Mouse (Mus musculus): Measurements from ENCODE around the gene Rnf113a2. TPM values are rescaled to one million over a fixed set of nuclear protein-coding genes. Genes with fewer than 3 reads are reported as not detected.

The Rnf113a2 gene
- polyA plus RNA-seq (2017; shearing (Covaris generic)), result 10 to 100 TPM; 35.6 to 36.6 TPM

DNA sequence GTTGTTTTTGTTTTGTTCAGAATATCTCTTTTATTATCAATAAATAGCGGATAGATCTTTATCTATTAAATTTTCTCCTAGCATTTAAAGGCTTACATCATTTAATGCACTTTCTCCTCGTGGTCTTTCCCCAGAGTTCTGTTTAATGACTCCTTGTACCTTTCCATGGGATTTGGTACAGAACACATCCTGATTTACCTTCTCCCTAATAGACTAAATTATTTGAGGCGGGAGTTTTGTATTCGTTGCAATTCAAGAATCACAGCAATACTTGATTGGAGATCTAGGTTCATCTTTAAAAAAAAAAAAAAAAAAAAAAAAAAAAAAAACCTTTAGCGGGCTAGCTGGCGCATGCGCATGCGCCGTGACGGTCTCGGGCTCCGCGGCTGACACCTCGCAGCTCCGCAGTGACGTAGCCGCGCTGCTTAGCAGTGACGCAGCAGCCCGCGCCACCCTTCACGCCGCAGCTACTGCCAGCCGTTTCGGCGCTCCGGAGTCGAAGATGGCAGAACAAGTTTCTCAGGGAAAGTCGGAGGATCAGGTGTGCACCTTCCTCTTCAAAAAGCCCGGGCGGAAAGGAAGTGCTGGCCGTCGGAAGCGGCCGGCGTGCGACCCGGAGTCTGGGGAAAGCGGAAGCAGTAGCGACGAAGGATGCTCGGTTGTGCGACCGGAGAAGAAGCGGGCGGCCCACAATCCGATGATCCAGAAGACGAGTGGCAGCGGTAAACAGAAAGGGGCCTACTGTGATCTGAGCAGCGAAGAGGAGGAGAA lies at the start of gene Rnf113a2:
Gene Rnf113a2, plus strand, starts transcription at position 363 of the 771 bp plus-strand sequence.
- peak; percentile 93 for ATAC-seq

DNA sequence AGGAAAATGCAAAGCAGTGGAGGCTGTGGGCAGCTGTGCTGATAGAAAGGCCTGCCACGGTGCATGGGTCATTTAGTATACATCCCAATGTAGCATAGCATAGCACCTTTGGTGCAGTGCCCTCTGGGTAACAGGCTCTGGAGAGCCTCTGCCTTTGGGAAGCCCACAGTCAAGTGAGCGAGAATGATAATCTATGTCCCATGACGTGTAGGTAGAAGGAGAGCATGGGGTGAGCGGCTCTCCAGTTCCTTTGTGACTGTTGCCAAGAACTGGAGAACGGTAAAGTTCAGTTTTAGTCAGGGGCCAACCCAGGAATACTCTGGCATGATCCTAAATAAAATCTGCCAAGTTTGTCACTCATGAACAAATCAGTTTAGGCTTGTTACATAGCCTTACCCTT lies 45.3 kb upstream of the Rnf113a2 start:
- ATAC-seq, result no peak

DNA sequence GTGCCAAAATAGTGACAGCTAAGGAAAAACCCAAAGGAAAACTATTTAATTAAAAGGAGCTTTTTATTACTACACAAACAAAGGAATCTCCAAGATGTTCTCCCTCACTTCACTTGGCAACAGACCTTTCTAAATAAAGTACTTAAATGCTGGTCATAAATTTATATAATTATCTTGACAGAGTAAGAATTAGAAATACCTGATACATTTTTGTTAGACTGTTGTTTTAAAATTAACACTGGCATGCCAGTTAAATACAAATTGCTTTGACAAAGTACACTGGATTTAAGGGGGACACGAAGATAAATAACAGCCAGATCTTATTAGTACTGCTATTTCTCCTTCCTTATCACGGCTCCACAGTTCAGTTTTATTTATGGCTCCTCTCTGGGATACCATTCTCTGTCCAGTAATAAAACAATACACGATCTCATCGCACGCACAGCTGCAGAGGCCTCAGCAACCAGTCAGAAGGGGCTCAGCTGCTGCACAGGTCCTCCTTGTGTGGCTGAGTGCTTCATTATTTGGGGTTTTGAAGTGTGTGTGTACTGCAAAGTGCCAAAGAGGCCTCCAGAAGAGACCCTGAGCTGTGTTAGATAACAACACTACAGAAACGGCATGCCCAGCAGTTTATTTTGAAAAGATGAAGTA lies 43.0 kb upstream of the Rnf113a2 start:
- ATAC-seq, result no peak

DNA sequence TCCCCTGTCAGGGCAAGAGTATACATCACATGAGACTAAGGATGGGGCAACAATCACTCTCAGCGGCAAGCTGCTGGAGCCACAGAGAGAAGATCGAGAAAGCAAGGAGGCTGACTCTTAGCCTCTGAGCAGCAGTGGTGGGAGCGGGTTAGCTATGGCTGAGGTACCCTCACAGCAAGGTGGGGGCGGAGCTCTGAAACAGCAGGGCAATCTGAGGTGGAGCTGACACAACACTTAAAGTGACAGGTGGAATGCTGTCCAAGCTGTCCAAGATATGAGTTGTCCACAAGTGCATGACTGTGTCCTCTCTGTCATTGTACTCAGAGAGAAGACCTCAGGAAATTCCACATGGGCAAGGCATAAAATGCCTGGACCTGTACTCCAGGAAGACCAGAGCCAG lies 34.6 kb upstream of the Rnf113a2 start:
- no peak for ATAC-seq

DNA sequence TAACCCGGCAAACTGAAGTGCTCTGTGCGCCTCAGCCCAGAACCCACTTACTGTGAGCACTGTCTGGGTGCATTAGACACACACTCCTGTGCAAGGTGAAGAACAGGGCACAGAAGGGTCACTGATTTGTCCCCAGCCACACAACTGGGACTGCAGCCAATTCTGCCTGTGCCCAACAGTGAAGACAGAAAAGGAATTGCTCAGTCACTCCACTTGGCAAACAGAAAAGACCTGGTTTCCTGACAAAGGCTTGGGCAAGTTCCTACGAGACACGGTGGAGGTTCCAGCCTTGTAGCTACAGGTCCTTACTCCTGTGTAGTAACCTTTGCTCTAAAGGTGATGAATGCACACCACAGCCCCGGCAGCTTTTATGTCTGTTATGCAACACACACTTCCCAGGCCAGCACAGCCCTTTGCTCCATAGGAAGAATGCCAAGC lies 32.3 kb upstream of the Rnf113a2 start:
- ATAC-seq, result no peak

DNA sequence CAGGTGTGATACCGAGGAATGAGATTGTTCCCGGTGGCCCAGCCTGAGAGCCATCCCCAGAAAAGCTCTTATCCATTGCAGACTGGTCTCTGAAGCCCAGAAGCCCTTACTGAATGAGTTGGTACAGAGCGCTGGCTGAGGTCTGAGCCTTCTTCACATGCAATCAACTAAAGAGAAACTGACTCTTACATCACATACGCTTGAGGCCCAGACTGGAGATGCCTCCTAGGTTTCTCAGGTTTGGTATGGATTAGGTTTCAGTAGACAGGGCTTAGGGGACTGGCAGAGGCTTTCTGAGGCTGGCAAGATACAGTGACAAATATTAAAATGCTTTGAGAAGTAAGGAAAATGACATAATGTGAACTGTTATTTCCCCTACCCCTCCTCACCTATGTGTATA lies 31.6 kb upstream of the Rnf113a2 start:
- ATAC-seq, result no peak

DNA sequence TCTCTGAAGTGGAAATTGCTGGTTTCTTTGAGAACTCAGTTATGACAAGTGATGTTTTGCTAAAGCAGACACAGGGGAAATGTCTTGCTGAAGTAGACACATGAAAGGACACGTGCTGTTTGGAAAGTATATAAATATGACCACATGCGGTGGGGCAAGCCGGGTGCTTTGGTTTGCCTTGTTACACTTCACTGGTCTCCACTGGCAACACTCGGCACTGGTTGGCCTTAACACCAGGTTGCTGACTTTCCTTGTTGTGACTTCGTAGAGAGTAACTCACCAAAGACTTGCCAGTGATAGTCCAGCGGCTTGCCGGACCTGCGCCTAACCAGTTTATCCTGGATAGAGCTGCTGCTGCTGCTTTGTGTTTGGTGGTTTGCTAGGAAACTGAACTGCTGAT lies 28.9 kb upstream of the Rnf113a2 start:
- ATAC-seq, result no peak

DNA sequence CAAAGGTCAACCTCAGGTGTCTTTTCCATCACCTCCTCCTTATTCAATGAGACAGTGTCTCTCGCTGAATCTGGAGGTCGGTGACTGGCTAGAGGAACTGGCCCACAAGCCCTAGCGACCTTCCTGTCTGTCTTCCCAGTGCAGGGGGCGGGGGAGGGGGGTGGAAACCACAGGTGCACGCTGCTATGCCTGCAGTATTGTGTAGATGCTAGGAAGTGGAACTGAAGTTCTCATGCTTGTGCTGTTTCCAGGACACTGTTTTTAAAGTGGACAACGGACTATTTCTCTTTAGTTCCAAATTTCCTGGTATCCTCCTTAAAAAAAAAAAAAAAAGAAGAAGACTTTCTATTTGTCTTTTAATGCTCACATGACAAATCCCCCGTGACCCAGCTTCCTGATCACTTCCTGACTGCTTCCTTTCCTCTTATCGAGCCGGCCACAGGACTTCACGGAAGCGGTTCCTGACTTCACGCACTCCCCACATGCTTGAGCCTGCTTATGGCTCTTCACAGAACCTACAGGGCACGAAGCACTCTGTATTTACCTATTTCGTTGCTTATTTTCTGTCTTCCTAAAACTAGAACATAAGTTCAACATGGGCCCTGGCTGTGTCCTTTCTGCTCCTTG lies 28.1 kb upstream of the Rnf113a2 start:
- ATAC-seq, result peak; percentile 40

DNA sequence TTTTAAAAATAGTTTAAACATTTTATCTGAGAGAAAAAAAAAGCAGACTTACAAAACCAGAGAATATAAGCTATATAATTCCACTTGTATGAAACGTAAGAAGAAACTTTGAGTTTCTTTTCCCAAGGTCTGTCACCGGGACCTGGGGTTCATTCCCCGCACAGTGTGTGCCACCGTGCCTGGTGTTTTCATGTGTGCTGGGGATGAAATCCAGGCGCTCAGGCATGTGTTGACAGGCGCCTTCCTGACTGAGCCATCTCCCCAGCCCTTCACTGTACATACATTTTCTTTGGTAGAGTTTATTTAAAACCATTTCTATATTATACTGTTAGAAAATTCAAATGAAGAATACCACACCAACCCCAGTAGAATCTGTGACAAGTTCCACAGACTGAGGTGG lies 26.7 kb upstream of the Rnf113a2 start:
- ATAC-seq, result no peak

DNA sequence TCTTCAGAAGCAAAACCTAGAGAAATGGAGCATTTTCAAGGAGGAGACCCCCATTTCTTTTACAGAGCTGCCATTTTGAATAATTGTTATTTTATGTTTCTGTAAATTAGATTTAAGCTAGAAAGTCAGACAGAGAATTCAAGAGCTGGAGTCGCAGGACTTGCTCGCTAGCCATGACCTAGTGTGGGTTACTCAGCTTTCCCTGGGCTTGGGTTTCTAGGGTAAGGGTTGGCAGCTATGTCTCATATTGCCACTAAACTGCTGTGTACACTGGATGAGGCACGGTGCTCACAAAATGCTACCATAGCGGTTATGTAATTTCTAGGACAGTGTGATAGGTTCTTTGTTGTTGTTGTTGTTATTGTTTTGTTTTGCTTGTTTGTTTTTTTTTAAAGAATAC lies 24.3 kb upstream of the Rnf113a2 start:
- no peak for ATAC-seq

DNA sequence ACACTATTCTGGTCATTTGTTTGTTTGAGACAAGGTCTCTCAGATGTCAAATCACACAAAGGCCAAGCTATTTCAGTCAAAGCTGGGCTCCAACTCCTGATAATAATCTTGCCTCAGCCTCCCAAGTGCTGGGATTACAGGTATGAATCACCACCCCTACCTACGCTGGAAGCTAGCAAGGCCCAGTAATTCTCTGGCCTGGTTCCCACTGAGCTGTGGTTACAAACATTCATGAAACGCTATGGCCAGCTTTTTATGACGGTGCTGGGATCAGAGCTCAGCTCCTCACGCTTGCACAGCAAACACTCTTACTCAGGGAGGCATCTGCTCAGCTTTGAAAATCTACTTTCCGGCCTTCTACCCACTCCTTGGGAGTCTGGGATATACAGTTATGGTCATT lies 23.1 kb upstream of the Rnf113a2 start:
- ATAC-seq, result no peak

DNA sequence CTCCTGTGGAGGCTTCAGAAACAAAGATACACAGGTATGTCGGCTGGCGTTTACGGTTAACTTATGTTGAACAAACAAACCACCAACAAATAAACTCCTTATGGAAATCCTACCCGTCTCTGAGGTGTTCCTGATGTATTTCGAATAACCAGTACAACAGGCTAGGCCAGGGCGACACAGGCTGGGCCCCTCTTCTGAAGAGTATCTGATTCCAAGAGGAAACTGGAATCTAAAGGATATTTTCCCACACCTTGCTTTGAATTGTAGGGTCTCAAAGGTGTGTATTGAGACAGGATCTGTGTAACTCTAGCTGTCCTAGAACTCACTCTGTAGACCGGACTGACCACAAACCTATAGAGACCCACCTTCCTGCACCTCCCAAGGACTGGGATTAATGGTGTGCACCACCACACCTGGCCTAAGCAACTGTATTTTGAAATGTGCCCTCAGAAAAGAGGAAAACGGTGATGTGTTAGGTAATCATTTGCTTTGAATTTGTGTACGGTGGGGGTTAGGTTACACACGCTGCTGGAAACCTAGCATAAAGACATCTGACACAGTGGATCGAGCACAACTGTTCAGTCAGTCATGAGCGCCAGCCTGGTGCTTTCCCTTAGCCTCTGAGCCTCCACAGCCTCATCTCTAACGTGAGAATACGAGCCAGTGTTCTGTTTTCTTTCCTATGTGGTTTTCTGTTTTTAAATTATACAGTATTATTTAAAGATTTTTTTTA lies 19.9 kb upstream of the Rnf113a2 start:
- no peak for ATAC-seq

DNA sequence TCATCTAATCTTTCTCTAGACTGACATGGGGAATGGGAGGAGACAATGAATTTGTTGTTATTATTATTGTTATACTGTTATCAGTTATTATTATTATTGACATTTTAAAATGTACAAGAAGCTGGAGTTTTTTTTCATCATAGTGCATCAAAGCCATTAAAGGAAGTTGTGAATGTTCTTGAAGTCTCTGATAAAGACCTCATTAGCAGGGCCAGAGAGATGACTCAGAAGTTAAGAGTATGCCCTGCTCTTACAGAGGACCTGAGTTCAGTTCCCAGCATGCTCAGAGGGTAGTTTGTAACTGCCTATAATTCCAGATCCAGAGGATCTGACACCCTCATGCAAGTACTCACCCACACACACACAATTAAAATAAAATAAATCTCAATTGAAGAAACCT lies 19.3 kb upstream of the Rnf113a2 start:
- no peak for ATAC-seq

DNA sequence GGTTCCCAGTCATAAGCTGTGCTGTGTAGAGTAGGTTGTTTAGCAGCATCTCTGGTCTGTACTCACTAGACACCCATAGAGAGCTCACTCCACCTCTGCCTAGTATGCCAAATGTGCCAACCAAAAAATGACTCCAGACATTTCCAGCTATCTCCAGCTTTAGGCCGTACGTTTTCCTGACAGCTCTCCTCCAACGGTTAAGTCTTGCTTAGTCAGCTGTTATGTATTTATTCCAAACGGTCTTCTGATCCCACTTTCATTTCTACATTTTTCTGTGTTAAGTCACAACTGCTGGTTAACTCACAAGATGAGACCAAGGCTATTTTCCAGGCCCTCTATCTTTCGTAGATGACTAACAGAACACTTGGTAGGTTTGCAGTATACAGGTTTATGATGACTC lies 18.4 kb upstream of the Rnf113a2 start:
- no peak for ATAC-seq

DNA sequence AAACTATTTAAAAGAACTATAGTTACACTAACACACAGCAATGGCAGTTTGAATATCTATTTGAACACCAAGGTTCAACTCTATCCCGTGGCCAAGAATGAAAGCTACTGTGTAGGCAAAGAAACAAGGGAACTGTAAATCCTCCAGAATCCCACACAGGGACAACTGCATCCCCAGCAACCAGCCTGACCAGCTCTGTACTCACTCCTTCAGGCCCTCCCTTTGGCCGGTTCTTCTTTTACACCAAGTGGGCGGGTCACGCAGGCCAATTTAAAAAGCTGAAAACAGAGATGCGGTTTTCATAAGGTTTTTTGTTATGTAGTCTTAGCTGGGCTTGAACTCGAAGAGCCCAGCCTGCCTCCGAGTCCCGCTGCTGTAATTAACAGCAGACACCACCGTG lies 17.9 kb upstream of the Rnf113a2 start:
- no peak for ATAC-seq

DNA sequence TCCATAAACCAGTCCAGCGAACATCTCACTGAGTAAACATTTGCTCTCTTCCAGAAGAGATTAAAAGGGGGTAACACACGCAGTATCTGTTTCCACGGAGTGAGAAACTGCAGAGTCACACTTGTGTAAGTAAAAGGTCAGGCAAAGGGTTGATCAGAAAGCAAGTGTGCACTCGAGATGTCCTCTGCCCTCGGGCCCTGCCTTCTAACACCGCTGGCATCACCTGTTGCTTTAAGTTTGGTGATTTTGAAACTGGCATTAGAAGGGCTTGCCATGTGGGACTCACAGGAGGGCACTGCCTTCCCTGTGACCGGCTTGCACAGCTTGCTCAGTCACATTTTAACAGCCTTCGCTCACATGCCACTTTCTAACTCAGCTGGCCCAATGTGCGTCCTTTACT lies 17.3 kb upstream of the Rnf113a2 start:
- ATAC-seq, result no peak

DNA sequence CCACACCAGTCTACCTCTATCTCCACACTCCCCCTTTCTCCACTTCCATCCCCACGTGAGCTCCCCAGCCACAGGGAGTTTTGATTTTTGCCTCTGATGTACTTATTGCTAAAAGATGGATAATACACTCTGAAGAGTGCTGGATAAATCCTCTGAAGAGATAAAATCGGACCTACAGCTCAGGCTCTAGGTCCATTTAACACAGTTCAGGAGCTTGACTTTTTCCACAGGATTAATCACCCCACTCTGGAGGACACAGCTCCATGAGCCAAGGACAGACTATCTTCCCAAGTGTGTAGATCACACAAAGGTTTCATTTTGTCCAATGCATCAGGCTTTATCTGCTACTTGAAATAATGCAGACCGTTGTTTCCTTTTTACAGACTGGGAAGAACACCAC lies 16.9 kb upstream of the Rnf113a2 start:
- ATAC-seq, result no peak

DNA sequence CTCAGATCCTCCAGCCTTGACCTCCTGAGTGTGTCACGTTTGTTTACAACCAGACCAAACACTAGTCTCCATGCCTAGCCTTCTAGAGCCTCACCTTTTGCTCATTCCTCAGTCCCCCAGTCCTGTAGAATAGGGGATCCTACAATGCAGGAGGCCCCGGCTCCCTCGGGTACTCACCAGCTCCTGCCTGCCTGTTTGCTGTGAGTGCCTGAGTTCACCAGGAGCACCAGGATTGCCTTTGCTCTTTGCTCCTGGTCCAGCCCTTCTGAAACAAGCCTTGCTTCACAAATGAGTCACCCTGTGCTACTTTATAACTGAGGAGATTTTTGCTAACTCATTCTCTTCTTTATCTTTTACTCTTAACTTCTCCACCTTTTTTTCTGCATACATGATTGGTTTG lies 16.3 kb upstream of the Rnf113a2 start:
- ATAC-seq, result no peak

DNA sequence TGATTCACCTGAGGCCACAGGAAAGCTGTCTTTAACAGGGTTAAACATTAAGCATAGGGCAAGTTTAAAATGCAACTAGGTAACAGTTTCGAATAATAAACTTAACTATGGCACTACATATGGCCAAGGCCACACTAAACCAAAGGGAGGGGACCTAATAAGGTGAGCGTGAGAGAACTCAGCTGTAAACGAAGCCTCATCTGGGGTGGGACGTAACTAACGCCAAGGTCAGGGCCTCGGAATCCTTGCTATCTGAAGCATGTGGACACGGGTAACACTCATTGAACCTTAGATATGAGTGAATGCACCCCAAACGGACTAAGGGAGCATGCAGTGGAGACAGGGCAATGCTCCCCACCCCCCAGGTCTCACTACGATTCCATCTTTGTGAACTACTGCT lies 14.1 kb upstream of the Rnf113a2 start:
- no peak for ATAC-seq

DNA sequence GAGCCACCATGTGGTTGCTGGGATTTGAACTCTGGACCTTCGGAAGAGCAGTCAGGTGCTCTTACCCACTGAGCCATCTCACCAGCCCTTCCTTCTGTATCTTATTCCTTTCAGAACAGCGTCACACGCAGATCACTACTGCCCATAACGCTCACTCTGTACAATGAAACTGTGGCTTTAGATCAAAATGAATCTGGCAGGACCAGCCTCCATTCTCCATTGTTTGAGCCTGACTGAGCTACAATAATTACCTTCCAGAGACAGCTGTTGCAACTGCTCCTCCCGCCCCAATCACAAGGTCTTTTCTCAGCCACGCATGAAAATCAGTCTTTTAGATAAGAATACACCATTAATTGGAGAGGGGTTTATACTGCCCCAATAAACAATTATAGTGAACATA lies 12.5 kb upstream of the Rnf113a2 start:
- ATAC-seq, result no peak

DNA sequence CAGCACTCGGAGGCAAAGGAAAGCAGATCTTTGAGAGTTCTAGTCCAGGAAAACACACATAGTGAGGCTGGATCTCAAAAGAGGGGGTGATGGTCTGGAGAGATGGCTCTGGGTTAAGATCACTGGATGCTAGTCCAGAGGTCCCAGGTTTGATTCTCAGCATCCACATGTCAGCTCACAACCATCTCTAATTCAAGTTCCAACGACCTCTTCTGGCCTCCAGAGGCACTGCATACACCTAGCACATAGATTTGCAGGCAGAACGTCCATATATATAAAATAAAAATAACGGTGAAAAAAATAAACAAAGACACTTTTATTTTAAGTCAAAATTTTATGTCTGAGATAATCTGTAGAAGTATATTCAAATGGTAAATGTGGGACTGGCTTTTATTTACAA lies 9.7 kb upstream of the Rnf113a2 start:
- no peak for ATAC-seq

DNA sequence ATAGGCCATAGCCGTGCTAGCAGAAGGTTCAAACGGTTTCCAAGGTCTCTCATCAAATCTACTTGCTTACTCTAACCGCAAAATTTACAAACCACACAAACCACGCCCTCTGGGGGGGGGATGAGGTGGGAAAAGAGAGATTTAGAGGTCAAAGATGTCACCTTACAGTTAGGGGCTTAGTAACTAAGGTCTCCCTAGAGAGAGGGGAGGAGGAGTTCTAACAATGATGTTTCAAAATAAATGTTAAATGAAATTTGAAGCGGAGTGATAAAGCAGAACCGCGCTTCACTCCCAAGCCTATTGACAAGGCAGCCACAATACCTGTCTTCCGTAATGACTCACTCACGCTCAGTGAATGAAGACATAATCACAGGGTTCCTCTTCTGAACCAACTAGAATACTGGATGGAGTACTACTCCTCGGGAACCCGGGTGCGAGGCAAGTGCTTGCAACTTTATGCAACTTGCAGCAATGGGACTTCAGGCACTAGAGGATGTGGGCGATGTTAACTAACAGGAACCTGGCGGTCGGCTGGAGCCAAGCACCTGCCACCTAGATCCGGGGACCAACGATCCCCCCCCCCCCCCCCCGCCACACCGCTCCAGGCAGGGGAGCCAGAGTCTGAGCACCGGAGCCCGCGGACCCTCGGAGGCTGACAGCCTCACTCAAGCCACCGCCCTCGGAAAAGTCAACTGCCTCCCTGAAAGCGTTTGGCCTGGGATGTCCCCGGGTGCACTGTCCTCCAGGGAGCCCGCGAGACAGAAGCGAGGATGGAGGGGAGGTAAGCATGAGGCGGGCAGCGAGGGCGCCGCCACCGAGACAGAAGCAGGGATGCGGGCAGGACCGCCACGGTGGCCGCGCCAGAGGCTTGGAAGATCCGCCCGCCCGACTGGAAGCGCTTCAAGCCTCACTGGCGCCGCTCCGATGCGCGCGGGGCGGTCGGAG lies 8.8 kb upstream of the Rnf113a2 start:
- peak; percentile 70 for ATAC-seq
